Mouse (Mus musculus) bone marrow, adult 2 months (tissue): ENCODE measurements around the gene Slc9b1.

Experiments used
- CTCF ChIP-seq: fragments of 200-500 bp; IDR thresholded peaks from 2 replicates; pipeline ENCODE4 v1.5.1; 2011; ENCODE audit warnings: low read length, control low read depth; ENCODE audit not compliant: control insufficient read depth, insufficient read depth
- POLR2A ChIP-seq: fragments of 200-500 bp; IDR thresholded peaks from 2 replicates; pipeline ENCODE4 v1.6.1; 2011; ENCODE audit warnings: low read depth, mild to moderate bottlenecking, control low read depth, low read length, borderline replicate concordance; ENCODE audit not compliant: control insufficient read depth

- TF ChIP-seq CTCF (no peak), POLR2A (no peak)
Measured at GRCm38 (mm10) chr3:135375836-135376235, 28.0 kb downstream of the Slc9b1 start.
